Mouse (Mus musculus) forebrain, embryonic 16.5 days (tissue): Measurements from ENCODE around the gene Gca. TPM values are rescaled to one million over a fixed set of nuclear protein-coding genes. Genes with fewer than 3 reads are reported as not detected.
"Not testable (repeated sequence)": the region's sequence is repeated elsewhere in the genome, so short reads cannot be mapped to it uniquely, and the experiment has no call there.

Source experiments
- ATAC-seq: fragments of 200-750 bp; cut with Nextera tagmentation; 2 replicates; pipeline ENCODE4 v1.8.0; 2017; ENCODE audit warnings: mild to moderate bottlenecking, moderate library complexity
- H3K27ac ChIP-seq: fragments of 300-500 bp; sonication (generic); 2 replicates; pipeline ENCODE4 v1.5.1; 2014; ENCODE audit warnings: low read length, control low read depth
- H3K27me3 ChIP-seq: fragments of 300-500 bp; sonication (generic); replicated peaks from 2 replicates; pipeline ENCODE4 v1.6.1; 2014; ENCODE audit warnings: low read length; ENCODE audit not compliant: control insufficient read depth, insufficient read depth
- H3K36me3 ChIP-seq: fragments of 300-500 bp; sonication (generic); 2 replicates; pipeline ENCODE4 v1.6.1; 2014; ENCODE audit not compliant: control insufficient read depth, insufficient read depth
- H3K4me1 ChIP-seq: fragments of 300-500 bp; sonication (generic); replicated peaks from 2 replicates; pipeline ENCODE4 v1.6.1; 2014; ENCODE audit warnings: low read length; ENCODE audit not compliant: control insufficient read depth, insufficient read depth
- H3K4me2 ChIP-seq: fragments of 300-500 bp; sonication (generic); 2 replicates; pipeline ENCODE4 v1.6.1; 2014; ENCODE audit warnings: mild to moderate bottlenecking, low read length, control low read depth
- H3K4me3 ChIP-seq: fragments of 300-500 bp; sonication (generic); replicated peaks from 2 replicates; pipeline ENCODE4 v1.5.1; 2014; ENCODE audit warnings: mild to moderate bottlenecking, low read length, control low read depth
- H3K9ac ChIP-seq: fragments of 300-500 bp; sonication (generic); replicated peaks from 2 replicates; pipeline ENCODE4 v1.6.1; 2014; ENCODE audit warnings: low read depth, low read length, control low read depth
- H3K9me3 ChIP-seq: fragments of 300-500 bp; sonication (generic); 2 replicates; pipeline ENCODE4 v1.6.1; 2016; ENCODE audit warnings: low read length; ENCODE audit not compliant: control insufficient read depth
- WGBS: fragments of 180-500 bp; shearing (Covaris S2); extraction: QIAGEN DNeasy Blood & Tissue Kit; methylation state at CpG from one replicate; pipeline ENCODE4 v1.1.7; 2014; 5-methylcytosine and 5-hydroxymethylcytosine counted together
- polyA plus RNA-seq: library from polyadenylated mRNA; unstranded; fragments of >200 nt; fragmentation: Nextera tagmentation; extraction: Ambion mirVana; gene quantifications from 2 replicates; pipeline ENCODE4 v1.2.1, GENCODE M21; 2015

Gca gene
- polyA plus RNA-seq, 1 experiment from 2014 or later: 8.8 TPM

GRCm38 (mm10) chr2:62706313-62706712 lies 42.2 kb downstream of the Gca start:
- Histone ChIP-seq H3K9me3 (no peaks in the 10 kb centered on the region), H3K27me3 (no peaks in the 10 kb centered on the region), H3K36me3 (peaks cover 9% of the 10 kb centered on the region), H3K27ac (no peak overlapping the region), H3K9ac (no peak overlapping the region), H3K4me3 (no peak overlapping the region), H3K4me1 (no peaks in the 10 kb centered on the region), H3K4me2 (no peak overlapping the region)
- ATAC-seq: no peak
- WGBS: 92% methylated on average over 3 of the region's 3 CpGs

GRCm38 (mm10) chr2:62709633-62710032 lies 45.5 kb downstream of the Gca start:
- Histone ChIP-seq H3K9me3 (no peaks in the 10 kb centered on the region), H3K27me3 (no peaks in the 10 kb centered on the region), H3K27ac (no peak overlapping the region), H3K4me3 (no peak overlapping the region), H3K9ac (no peak overlapping the region), H3K36me3 (0 out of 2 replicates have a peak, but pooled peaks cover 2% of the 10 kb centered on the region), H3K4me2 (no peak overlapping the region), H3K4me1 (no peaks in the 10 kb centered on the region)
- WGBS: 83% methylated on average over 1 of the region's 1 CpGs
- ATAC-seq: no peak

DNA sequence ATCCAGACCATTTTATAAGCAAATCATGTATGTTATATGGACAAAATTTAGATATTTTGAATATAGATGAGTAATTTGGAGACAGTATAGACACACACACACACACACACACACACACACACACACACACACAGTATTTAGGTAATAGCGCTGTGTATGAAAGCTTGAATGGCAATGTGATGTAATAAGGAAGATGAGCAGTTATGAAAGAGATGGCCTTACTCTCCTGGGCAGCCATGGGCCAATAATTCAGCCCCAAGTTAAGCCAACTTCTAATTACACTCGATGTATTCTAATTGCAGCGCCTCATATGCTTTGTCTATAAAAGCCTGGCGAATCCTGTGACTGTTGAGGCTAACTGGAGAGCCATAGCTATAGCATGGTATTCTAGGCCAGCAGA lies 50.3 kb downstream of the Gca start:
- 90% methylated on average over 4 of the region's 4 CpGs for WGBS
- H3K4me1 ChIP-seq, H3K4me2 ChIP-seq, H3K36me3 ChIP-seq, H3K9me3 ChIP-seq, H3K27me3 ChIP-seq, H3K9ac ChIP-seq, H3K4me3 ChIP-seq, H3K27ac ChIP-seq, ATAC-seq: not testable (repeated sequence)

DNA sequence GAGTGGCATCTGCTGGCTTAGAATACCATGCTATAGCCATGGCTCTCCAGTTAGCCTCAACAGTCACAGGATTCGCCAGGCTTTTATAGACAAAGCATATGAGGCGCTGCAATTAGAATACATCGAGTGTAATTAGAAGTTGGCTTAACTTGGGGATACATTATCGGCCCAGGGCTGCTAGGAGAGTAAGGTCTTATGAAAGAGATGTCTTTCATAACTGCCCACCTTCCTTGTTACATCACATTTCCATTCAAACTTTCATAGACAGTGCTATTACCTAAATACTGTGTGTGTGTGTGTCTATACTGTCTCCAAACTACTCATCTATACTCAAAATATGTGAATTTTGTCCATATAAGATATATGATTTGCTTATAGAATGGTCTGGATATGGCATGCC lies 51.2 kb downstream of the Gca start:
- 91% methylated on average over 4 of the region's 4 CpGs for WGBS
- Histone ChIP-seq H3K4me1 (no peaks in the 10 kb centered on the region), H3K36me3 (0 out of 2 replicates have a peak, but pooled peaks cover 2% of the 10 kb centered on the region), H3K9ac (no peak overlapping the region), H3K27me3 (no peaks in the 10 kb centered on the region), H3K4me3 (no peak overlapping the region), H3K9me3 (no peaks in the 10 kb centered on the region), H3K4me2 (no peak overlapping the region), H3K27ac (no peak overlapping the region)
- ATAC-seq: no peak

DNA sequence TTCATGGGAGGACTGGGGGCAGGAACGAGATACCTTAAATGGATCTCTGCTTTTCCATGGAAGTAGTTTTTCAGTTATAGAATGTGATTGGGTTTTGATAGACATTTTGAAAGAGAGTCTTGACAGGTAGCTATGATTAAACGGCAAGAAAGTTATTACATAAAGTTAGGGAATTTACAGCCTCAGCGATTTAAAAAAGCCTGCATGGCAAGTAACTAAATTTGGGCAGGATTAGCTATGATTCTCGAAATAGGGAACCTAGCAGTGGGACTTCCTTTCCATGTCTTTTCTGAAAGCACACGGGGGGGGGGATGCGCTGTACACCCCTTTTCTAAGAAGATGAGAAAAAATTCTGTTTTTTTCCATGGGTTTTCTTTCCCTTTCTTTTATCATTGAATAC lies 53.2 kb downstream of the Gca start:
- Histone ChIP-seq H3K9ac (no peak overlapping the region), H3K4me1 (no peaks in the 10 kb centered on the region), H3K27ac (no peak overlapping the region), H3K9me3 (no peaks in the 10 kb centered on the region), H3K36me3 (0 out of 2 replicates have a peak, but pooled peaks cover 2% of the 10 kb centered on the region), H3K27me3 (no peaks in the 10 kb centered on the region), H3K4me3 (no peak overlapping the region), H3K4me2 (no peak overlapping the region)
- no peak for ATAC-seq
- WGBS: 88% methylated on average over 6 of the region's 6 CpGs

DNA sequence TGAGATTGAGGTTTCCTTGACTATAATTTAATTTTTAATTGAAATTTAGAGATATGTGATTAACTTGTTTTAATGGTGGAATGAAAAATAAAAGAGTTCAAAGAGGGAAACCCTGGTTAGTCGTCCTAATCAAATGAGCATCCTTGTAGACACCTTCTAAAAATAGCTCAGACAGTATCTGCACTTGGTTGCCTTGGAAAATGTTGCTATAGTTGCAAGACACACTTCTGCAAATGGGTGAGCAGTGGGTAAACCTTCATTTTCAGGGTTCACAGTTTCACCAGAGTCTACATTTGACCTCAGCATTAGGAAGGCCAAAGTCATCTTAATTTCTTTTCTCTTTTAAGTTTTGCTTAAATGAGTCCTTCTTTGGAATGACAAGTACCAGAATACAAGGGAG lies 54.3 kb downstream of the Gca start:
- no peak; the same call in 1 of the 2 replicates for ATAC-seq
- 0 out of 2 replicates have a peak, but pooled peaks cover 2% of the 10 kb centered on the region for H3K36me3 ChIP-seq
- 45% methylated on average over 1 of the region's 1 CpGs for WGBS

DNA sequence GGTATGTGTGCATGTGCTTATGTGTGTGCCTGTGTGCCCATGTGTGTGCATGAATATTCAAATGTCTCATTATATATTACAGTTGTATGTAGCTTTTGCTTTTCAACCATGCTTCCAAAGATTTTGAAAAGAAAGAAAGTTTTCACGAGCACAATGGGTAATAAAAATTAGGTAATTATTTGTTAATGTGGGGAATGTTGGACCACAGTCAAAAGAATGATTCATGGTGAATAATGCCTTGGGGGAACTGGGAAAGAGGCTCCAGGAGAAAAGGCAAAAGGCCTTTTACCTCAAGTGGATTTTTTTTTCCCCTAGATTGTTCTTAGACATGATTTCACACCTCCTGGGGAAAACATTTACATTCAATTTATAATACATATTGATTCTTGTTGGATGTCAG lies 61.9 kb downstream of the Gca start:
- Histone ChIP-seq H3K4me1 (no peaks in the 10 kb centered on the region), H3K36me3 (no peaks in the 10 kb centered on the region), H3K9ac (no peak overlapping the region), H3K27me3 (no peaks in the 10 kb centered on the region), H3K4me3 (no peak overlapping the region), H3K27ac (no peak overlapping the region), H3K4me2 (no peak overlapping the region), H3K9me3 (no peaks in the 10 kb centered on the region)
- no peak for ATAC-seq
- WGBS: 22% methylated on average over 1 of the region's 1 CpGs

More for the DNA sequence above, 54.3 kb downstream of the Gca start:
- Histone ChIP-seq H3K9ac (no peak overlapping the region), H3K9me3 (no peaks in the 10 kb centered on the region), H3K27me3 (no peaks in the 10 kb centered on the region), H3K4me1 (no peaks in the 10 kb centered on the region), H3K27ac (no peak overlapping the region), H3K4me3 (no peak overlapping the region), H3K4me2 (no peak overlapping the region)

GRCm38 (mm10) chr2:62727732-62728131 lies 63.6 kb downstream of the Gca start:
- H3K4me3 ChIP-seq: no peak overlapping the region
- H3K36me3 ChIP-seq: no peaks in the 10 kb centered on the region
- no peaks in the 10 kb centered on the region for H3K9me3 ChIP-seq
- WGBS: 94% methylated on average over 2 of the region's 2 CpGs
- H3K9ac ChIP-seq: no peak overlapping the region
- no peak for ATAC-seq
- no peaks in the 10 kb centered on the region for H3K27me3 ChIP-seq
- no peak overlapping the region for H3K4me2 ChIP-seq
- no peak overlapping the region for H3K27ac ChIP-seq
- H3K4me1 ChIP-seq: no peaks in the 10 kb centered on the region

DNA sequence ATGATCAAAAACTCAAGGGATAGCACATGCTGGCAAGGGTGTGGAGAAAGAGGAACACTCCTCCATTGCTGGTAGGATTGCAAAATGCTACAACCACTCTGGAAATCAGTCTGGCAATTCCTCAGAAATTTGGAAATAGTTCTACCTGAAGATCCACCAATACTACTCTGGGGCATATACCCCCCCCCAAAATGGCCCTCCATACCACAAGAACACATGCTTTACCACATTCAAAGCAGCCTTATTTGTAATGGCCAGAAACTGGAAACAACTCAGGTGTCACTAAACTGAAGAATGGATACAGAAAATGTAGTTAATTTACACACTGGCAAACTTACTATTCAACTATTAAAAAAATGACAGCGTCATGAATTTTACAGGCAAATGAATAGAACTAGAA lies 66.6 kb downstream of the Gca start:
- ATAC-seq: no peak
- Histone ChIP-seq H3K4me3 (no peak overlapping the region), H3K9me3 (no peaks in the 10 kb centered on the region), H3K36me3 (no peaks in the 10 kb centered on the region), H3K4me2 (no peak overlapping the region), H3K4me1 (no peaks in the 10 kb centered on the region), H3K27ac (no peak overlapping the region), H3K27me3 (no peaks in the 10 kb centered on the region), H3K9ac (no peak overlapping the region)
- WGBS: 78% methylated on average over 1 of the region's 1 CpGs

GRCm38 (mm10) chr2:62743098-62743497 lies 79.0 kb downstream of the Gca start:
- Histone ChIP-seq H3K36me3 (no peaks in the 10 kb centered on the region), H3K27ac (no peak overlapping the region), H3K4me2 (no peak overlapping the region), H3K4me1 (no peaks in the 10 kb centered on the region), H3K27me3 (no peaks in the 10 kb centered on the region), H3K4me3 (no peak overlapping the region), H3K9me3 (no peaks in the 10 kb centered on the region), H3K9ac (no peak overlapping the region)
- WGBS: 76% methylated on average over 2 of the region's 2 CpGs
- ATAC-seq: no peak
